Mouse (Mus musculus): ENCODE data around the gene Apol8.

DNA sequence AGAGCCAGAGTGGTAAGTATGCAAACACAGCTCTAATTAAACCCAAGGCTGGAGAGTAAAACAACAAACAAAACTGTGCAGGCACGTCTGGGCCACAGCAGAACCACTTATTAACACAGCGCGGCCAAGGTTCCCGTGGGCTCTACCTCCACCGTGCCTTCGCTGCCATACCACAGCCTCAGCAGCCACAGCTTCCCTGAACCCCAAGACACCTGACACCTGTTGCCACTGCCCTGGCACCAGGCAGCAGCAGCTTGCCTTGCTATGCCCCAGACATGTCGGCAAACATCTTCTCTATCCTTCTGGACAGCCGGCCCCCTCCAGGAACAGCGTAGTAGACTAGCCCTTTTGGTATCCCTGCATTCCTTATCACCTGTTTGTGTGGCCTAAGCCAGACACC, 48.1 kb upstream of the Apol8 start:
- TF ChIP-seq CTCF (IDR thresholded peaks at IDR 0.05; ENCODE audit: low read depth) (no peak), EP300 (IDR thresholded peaks at IDR 0.05; ENCODE audit: low read depth) (no peak)

Measured in liver, postnatal 0 days (tissue).